21 mouse cellular contexts compared by ENCODE assay signal in genomic region chr13:110619010-110619409, GRCm38 (mm10).
DNase-seq lines count a peak whose midpoint lies in the region; TF ChIP-seq lines count a peak whose summit lies in the region.
"Had no signal": no experiment of that assay in that cellular context is flagged by ENCODE, and none has a peak within 500 bp of the region (broad histone marks: within the 10 kb centered on the region; RNA-seq: fewer than 3 reads in every experiment).

No protein-coding gene starts in this region.

- WGBS in midbrain, embryonic 10.5 days = 82% methylated on average over 6 of the region's 6 CpGs

- H3K4me3 ChIP-seq in left cerebral cortex, adult 2 months = no peak overlapping the region
- H3K4me3 ChIP-seq in midbrain, embryonic 10.5 days = no peak overlapping the region
- H3K4me3 ChIP-seq: embryonic facial prominence, embryonic 10.5 days; heart, embryonic 12.5 days; hindbrain, embryonic 10.5 days; neural tube, embryonic 15.5 days; stomach, embryonic 15.5 days had no signal

- peak; percentile 51 to 78 for DNase-seq in frontal cortex, postnatal 36 days (ENCODE audit: low spot score in 2 of 2)
- no peak for DNase-seq in frontal cortex, postnatal 10 days (ENCODE audit: low spot score in 2 of 2)
- peak; percentile 72 to 77 for DNase-seq in right cerebral cortex, adult 2 months (ENCODE audit: low spot score in 2 of 2)
- DNase-seq in right cerebral cortex, postnatal 14 days = no peak
- peak in 1 of 2 experiments; percentile 73 for DNase-seq in left cerebral cortex, adult 2 months (ENCODE audit: extremely low spot score in 1 of 2, low spot score in 2 of 2)
- DNase-seq in telencephalon, adult 2 months (ENCODE audit: low read depth, low spot score) = peak; percentile 85
- DNase-seq in cerebellum, adult 9-11 months = no peak
- no peak for DNase-seq in midbrain, embryonic 10.5 days (ENCODE audit: low spot score)
- DNase-seq: adrenal gland, postnatal 36 days; cerebellum, adult 11 months; cerebellum, postnatal 10 days; gastrocnemius, postnatal 10 days; heart, postnatal 10 days; kidney, postnatal 4 days; thymus, adult 18-20 months; thymus, postnatal 36 days had no signal

- H3K4me1 ChIP-seq in midbrain, embryonic 10.5 days = no peaks in the 10 kb centered on the region
- H3K4me1 ChIP-seq: embryonic facial prominence, embryonic 10.5 days; heart, embryonic 12.5 days; hindbrain, embryonic 10.5 days; neural tube, embryonic 15.5 days; stomach, embryonic 15.5 days had no signal

- H3K36me3 ChIP-seq in midbrain, embryonic 10.5 days = no peaks in the 10 kb centered on the region
- H3K36me3 ChIP-seq: embryonic facial prominence, embryonic 10.5 days; heart, embryonic 12.5 days; hindbrain, embryonic 10.5 days; neural tube, embryonic 15.5 days; stomach, embryonic 15.5 days had no signal

- H3K9me3 ChIP-seq in midbrain, embryonic 10.5 days (replicated peaks) = no peaks in the 10 kb centered on the region
- H3K9me3 ChIP-seq: embryonic facial prominence, embryonic 10.5 days; heart, embryonic 12.5 days; hindbrain, embryonic 10.5 days; neural tube, embryonic 15.5 days; stomach, embryonic 15.5 days had no signal

- no peak for TF ChIP-seq CTCF in left cerebral cortex, adult 2 months (IDR thresholded peaks at IDR 0.05)

- peak overlapping the region; percentile 53; the same call in 1 of the 2 replicates for H3K27ac ChIP-seq in left cerebral cortex, adult 2 months
- H3K27ac ChIP-seq in midbrain, embryonic 10.5 days (replicated peaks) = no peak overlapping the region
- H3K27ac ChIP-seq: embryonic facial prominence, embryonic 10.5 days; hindbrain, embryonic 10.5 days; neural tube, embryonic 15.5 days; stomach, embryonic 15.5 days had no signal

- no peaks in the 10 kb centered on the region for H3K27me3 ChIP-seq in midbrain, embryonic 10.5 days (ENCODE audit: low read depth, poor library complexity, severe bottlenecking)
- H3K27me3 ChIP-seq: heart, embryonic 12.5 days; neural tube, embryonic 15.5 days; stomach, embryonic 15.5 days had no signal

- intact Hi-C loops in left cerebral cortex, adult 2 months (cut with DNase I) = loop anchor here (1.0 to 2.0 kb wide), 2 partner anchors 8 to 60 kb away; no protein-coding TSS in a partner anchor

Comparison
In these comparisons a context has a peak if more than half of its experiments do, and no peak if none do; other contexts are left out.
1. DNase-seq: peak in frontal cortex, postnatal 36 days (2 of 2), right cerebral cortex, adult 2 months (2 of 2) and telencephalon, adult 2 months (single experiment); none in frontal cortex, postnatal 10 days (0 of 2), right cerebral cortex, postnatal 14 days (single experiment), cerebellum, adult 9-11 months (single experiment) and midbrain, embryonic 10.5 days (single experiment).